Mouse (Mus musculus): ENCODE measurements around the gene Cd27. TPM values are rescaled to one million over a fixed set of nuclear protein-coding genes. Genes with fewer than 3 reads are reported as not detected.
A peak's percentile ranks its signal among the peaks of the same experiment; 100 is the strongest.

The Cd27 gene
- total RNA-seq, 2 experiments from 2014 or later = 0.14 TPM; not detected in 1

DNA sequence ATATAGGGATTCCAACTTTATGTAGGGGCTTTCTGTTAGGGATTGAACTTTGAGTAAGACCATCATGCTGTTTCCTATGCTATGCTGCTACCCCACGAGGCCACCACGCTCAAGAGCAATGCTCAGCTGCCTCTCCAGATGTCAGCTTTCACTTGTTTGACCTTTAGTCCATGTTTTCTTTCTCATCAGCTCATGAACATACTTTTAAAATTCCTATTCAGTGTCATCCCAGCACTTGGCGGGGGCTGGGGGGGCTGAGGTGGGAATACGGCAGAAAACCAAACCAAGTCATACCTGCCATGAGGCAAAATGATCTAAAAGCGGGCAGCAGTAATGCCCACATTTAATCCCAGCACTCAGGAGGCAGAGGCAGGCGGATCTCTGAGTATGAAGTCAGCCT, 23.7 kb downstream of the Cd27 start:
- DNase-seq = no peak

DNA sequence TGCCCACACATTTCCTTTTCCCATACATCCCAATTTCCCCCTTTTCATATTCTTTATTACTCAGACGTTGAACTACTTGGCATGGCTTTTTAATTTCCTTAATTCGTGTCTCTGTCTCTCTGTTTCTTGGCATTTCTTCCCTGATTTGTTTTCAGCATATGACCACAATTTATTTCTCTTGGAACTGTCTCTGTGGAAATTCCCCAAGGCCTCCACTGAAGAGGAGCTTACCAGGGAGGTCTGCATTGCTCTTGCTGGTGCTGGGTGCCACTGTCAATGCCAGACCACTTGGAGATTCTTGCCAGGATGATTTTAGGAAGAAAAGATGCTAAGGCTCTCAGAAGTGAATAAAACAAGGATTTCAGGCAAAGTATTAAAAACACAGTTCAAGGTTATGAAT, 24.2 kb downstream of the Cd27 start:
- no peak for DNase-seq

DNA sequence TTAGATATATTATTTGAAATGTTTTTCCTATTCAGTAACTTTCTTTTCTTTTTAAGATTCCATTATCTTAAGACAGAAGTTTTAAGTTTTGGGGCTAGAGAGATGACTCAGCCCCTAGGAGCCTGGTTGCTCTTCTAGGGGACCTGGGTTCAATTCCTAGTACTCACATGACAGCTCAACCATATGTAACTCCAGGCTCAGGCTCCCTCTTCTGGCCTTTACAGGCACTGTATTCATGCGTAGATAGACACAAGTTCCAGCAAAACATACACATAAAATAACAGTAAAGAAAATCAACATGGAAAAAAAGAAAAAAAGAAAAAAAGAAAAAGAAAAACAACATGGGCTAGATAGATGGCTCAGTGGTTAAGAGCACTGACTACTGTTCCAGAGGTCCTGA, 26.4 kb downstream of the Cd27 start:
- no peak for DNase-seq

DNA sequence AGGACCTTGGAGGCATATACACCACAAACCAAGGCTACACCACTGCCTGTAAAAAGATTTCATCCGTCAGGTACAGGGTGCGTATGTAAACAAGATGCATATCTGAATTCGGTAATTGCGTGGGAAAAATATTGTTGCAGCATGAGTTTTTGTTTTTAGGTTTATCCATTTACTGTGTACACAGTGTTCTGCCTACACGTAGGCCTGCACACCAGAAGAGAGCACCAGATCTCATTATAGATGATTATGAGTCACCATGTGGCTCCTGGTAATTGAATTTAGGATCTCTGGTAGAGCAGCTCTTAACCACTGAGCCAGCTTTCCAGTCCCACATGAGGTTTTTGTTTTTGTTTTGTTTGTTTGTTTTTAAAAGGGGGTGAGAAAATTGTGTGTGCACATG, 39.6 kb downstream of the Cd27 start:
- DNase-seq = no peak

DNA sequence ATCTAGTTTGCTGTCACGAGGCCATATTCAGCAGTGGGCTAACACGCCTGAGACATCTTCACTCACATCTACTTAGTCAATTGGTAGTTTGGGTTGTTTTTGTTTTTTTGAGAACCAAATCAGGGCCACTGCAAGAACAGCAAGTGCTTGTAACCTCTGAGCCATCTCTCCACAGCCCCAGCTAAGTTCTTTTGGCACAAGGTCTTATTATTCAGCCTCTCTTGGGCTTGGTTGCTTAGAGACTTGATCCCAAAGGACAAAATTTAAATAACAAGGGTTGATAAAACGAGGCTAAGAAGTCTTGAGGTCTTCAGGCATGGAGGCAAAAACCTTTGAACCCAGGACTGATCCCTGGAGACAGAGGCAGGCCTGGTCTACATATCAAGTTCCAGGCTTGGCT, 40.5 kb downstream of the Cd27 start:
- DNase-seq = no peak

DNA sequence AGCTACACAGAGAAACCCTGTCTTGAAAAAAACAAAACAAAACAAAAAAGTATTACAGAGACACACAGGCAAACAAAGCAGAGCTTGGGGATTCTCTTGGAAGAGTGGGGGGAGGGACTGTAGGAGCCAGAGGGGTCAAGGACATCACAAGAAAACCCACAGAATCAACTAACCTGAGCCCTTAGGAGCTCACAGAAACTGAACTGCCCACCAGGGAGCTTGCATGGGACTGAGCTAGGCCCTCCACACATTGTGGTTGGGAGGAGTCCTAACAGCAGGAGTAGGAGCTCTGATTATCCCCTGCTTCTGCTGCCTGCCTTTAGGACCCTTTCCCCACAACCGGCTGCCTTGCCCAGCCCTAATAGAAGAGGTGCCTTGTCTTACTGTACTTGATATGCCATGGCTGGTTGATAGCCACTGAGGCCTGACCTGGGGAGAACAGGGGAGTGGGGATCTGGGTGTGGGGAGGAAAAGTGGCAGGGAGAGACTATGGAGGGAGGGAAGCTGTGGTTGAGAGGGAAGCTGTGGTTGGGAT, 41.2 kb downstream of the Cd27 start:
- no peak for DNase-seq

DNA sequence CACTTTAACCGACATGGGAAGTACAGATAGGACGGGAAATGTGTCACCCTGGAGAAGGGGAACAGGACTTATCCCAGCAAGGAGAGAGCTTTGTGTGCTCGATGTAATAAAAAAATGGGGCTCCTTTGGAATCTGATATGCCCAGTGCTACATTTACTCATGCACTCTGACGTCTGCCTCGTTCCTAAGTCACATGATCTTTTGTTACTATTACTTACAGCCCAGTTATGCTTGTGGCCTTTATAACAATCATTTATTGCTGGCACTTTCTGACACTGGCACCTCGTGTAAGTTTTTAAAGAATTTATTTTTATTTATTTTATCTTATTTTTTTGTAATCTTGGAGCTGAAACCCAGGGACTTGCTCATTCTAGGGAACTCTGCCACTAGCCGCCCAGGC, 43.4 kb downstream of the Cd27 start:
- DNase-seq = no peak

DNA sequence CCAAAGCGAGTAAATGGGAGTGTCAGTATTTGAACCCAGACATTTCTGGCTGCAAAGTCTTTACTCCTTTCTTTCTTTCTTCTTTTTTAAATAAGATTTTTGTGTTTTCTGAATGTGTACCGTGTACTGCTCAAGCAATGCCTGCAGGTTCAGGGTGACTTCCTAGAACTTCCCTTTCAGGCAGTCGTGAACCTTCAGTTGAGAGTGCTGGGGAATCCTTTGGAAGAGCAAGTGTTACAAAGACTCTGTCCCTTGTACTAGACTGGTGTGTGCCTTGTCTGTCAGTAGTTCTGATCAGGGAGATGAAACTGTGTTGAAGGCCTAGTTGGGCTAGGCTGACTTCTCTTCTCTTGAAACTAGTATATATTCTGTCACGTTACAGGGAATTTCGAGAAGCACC, 44.0 kb downstream of the Cd27 start:
- DNase-seq = no peak

DNA sequence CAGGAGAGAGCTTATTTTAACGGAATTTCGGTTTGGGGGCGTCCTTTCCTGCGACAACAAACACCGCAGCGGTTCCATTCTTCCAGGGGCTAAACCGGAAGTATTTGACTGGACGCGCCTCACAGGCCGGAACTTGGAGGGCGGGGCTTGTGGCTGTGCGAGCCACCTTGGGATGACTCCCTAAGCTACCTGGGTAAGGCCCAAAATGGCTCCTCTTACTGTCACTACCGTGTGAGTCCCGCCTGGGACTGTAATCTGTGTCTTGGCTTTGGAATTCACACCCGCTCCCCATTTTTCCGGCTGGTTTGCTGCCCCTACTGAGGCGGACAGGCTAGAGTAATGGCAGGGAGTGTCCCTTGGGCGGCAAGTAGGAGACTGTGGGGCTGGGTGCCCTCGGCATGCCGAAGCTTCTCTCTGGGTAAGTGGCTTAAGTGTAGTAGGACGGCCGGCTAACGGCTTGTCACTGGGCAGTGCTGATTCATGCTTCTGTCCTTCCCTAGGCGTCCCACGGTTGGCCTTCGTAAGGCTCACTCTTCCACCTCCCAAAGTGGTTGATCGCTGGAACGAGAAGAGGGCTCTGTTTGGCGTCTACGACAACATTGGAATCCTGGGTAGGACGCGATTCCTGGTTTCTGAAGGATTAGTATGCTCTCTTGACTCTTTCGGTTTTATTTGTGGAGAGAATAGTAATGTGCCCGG, 44.6 kb downstream of the Cd27 start:
- DNase-seq = peak; percentile 88

DNA sequence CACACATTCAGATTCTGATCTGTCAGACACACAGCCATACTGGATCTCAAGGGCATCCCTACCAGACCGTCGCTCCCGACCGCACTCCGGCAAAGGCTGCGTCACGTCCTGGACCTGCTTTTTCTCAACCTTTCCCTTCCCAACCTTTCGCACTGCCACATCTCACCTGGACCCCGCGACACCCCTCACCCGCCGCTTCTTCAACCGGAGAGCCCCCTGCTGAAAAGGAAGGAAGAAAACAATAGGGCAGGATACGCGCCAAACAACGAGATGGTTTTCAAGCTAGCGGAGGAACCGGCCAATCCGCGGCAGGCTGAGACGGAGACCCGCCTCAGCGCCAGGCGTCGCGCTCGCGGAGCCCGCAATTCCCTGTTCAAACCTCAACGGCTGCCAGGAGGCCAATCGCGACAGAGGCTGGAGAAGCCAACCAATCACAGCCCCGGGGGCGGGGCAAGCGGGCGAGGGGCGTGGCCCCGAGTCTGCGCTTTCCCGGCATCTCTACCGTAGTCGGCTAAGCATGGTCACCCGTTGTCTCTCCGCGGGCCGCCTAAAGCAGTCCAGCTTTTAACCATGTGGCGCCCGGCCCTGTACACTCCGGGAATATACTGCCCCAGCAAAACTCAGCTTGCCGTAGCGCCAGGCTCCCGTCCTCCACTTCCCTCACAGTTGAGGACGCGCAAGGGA, 45.3 kb downstream of the Cd27 start, which contains the start of the genes Ncapd2 and Mrpl51:
Gene Ncapd2, minus strand, starts transcription at position 370 of the 684 bp plus-strand sequence.
Gene Mrpl51, plus strand, starts transcription at position 470 of the 684 bp plus-strand sequence.
- DNase-seq = peak; percentile 98

DNA sequence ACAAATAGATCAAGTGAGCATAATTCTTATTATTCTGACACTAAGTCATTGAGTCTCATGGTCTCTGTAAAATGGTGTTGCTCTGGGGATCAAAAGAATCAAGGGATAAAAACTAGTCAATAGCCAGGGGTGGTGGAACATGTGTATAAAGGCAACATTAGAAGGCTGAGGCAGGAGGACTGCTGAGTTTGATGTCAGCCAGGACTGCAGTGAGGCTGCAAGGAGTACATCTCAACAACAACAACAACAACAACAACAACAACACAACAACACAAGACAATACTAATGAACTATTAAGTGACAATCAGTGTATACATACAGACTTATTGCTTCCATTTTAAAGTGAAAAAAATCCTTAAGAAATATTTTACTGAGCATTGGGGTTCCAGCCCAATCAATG, 46.0 kb downstream of the Cd27 start:
- DNase-seq = no peak

DNA sequence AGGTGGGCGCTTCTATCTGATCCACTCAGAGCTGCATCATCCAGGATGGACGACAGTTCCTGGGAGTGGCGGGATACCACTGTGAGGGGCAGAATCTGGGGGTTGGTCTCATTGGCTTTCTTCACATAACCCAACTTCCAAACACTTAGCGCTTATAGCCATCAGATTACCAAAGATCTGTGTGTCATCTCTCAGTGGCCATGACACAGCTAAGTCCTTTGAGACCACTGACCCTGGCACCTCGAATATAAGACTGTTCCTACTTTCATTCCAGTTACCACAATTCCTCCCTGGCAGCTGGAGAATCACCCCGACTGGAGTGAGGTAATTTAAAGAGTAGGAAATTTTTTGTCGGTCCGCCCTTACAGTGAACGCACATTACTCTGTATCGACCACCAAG, 50.6 kb downstream of the Cd27 start:
- no peak for DNase-seq

Small RNAs within 50 kb of the gene (microRNA-seq; reads per million reads assigned to microRNA genes)
- gene Mir3098 = 0 reads per million in 2 experiments
- gene Mir8113 = 0 reads per million in 2 experiments

Other genes starting within 250 kb of the Cd27 start
- under 1 TPM; 0.61 TPM for gene Pianp, start 240.3 kb downstream of the Cd27 start, total RNA-seq (2021)
- 10 to 100 TPM; 21.9 to 27.4 TPM for gene Zfp384, start 227.9 kb downstream of the Cd27 start, total RNA-seq (2021)
- gene Ing4, start 197.2 kb downstream of the Cd27 start, total RNA-seq (2021) = 10 to 100 TPM; 33.4 to 42.7 TPM
- 1 to 10 TPM; 2.7 to 4.7 TPM for gene Acrbp, start 187.3 kb downstream of the Cd27 start, total RNA-seq (2021)
- gene Lpar5, start 169.1 kb downstream of the Cd27 start, total RNA-seq (2021) = under 1 TPM; 0.16 to 0.41 TPM
- gene Chd4, start 141.0 kb downstream of the Cd27 start, total RNA-seq (2021) = 100 to 1,000 TPM; 108 to 125 TPM
- gene Nop2, start 105.1 kb downstream of the Cd27 start, total RNA-seq (2021) = 10 to 100 TPM; 16.0 to 21.1 TPM
- gene Iffo1, start 91.8 kb downstream of the Cd27 start, total RNA-seq (2021) = 10 to 100 TPM; 50.8 to 60.1 TPM
- 1,000 to 10,000 TPM; 7,536 to 8,309 TPM for gene Gapdh, start 70.5 kb downstream of the Cd27 start, total RNA-seq (2021)
- 10 to 100 TPM; 28.3 to 41.5 TPM for gene Ncapd2, start 45.3 kb downstream of the Cd27 start, total RNA-seq (2021)
- gene Mrpl51, start 45.2 kb downstream of the Cd27 start, total RNA-seq (2021) = 100 to 1,000 TPM; 212 to 236 TPM
- gene Vamp1, start 21.5 kb downstream of the Cd27 start, total RNA-seq (2021) = 1 to 10 TPM; 8.4 to 9.1 TPM
- gene Tapbpl, start 5.2 kb downstream of the Cd27 start, total RNA-seq (2021) = 1 to 10 TPM; 2.7 to 3.1 TPM
- gene Tuba3a, start 49.0 kb upstream of the Cd27 start, total RNA-seq (2021) = not detected
- 10 to 100 TPM; 34.0 to 36.1 TPM for gene Ltbr, start 76.9 kb upstream of the Cd27 start, total RNA-seq (2021)
- gene Scnn1a, start 83.6 kb upstream of the Cd27 start, total RNA-seq (2021) = under 1 TPM; 0.31 to 0.43 TPM
- 10 to 100 TPM; 43.8 to 58.8 TPM for gene Tnfrsf1a, start 112.4 kb upstream of the Cd27 start, total RNA-seq (2021)
- under 1 TPM in 1 of 2 experiments, not detected in 1; 0.07 TPM for gene Plekhg6, start 143.8 kb upstream of the Cd27 start, total RNA-seq (2021)

All from gastrocnemius, postnatal 10 days (tissue).